Mouse (Mus musculus): Measurements from ENCODE around the gene Sh3bp5. TPM values are rescaled to one million over a fixed set of nuclear protein-coding genes. Genes with fewer than 3 reads are reported as not detected.

The Sh3bp5 gene
- total RNA-seq, 2 experiments from 2014 or later = 56.7 to 65.8 TPM

- peak in 1 of 2 experiments; percentile 35 for DNase-seq (ENCODE audit: low spot score in 2 of 2)
- intact Hi-C loops (cut with DNase I) = loop anchor here (5.0 kb wide), 2 partner anchors 37 to 68 kb away; no protein-coding TSS in a partner anchor
These were observed 611 bp downstream of the Sh3bp5 start for GRCm38 (mm10) chr14:31435018-31435915.

DNA sequence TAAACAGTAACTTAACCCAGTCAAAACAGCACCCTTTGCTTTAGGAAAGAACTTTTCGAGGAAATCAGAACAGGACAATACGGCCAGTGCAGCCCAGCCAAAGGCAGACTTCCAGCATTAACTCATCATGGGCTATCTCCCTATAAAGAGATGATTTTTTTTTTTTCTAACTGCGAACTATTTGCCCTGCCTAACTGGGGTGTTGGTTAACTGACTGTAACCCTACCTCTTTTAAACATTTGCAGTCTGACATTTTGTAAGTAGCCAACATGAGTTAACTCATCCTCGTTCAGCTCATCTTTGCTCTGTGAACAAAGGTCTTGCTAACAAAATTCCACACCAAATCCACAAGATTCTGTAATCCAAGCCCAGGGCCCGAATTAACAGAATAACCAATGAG, 1.5 kb downstream of the Sh3bp5 start:
- intact Hi-C loops (cut with DNase I) = no loop called here
- DNase-seq (ENCODE audit: low spot score in 2 of 2) = no peak

GRCm38 (mm10) chr14:31433851-31434360, 2.0 kb downstream of the Sh3bp5 start:
- no peak for DNase-seq (ENCODE audit: low spot score in 2 of 2)
- intact Hi-C loops (cut with DNase I) = no loop called here

- DNase-seq (ENCODE audit: low spot score in 2 of 2) = no peak
- intact Hi-C loops (cut with DNase I) = no loop called here
These were observed 2.8 kb downstream of the Sh3bp5 start for GRCm38 (mm10) chr14:31433126-31433525.

- intact Hi-C loops (cut with DNase I) = no loop called here
- DNase-seq (ENCODE audit: low spot score in 2 of 2) = no peak
These were observed 3.5 kb downstream of the Sh3bp5 start for GRCm38 (mm10) chr14:31432424-31432823.

DNA sequence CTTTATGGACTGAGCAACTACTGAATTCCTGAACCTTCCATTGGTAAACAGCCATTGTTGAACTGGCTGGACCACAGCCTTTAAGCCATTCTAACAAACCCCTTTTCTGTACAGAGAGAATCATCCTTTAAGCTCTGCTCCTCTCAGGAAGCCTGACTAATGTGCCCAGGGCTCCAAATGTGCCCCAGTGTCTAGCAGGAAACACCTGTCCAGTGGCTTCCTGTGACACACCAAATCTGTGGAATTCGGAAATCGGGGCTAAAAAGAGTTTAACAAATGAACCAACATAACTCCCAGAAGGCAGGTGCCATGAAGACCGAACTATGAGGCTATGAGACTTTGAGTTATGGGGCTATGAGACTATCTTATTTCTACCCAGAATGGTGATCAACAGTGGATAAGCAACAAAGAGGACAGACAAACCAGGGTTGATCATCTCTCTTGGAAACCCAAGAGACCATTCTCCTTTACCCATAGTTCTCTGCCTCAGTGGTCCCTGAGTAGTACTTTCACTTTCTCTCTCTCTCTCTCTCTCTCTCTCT, 4.0 kb downstream of the Sh3bp5 start:
- intact Hi-C loops (cut with DNase I) = no loop called here
- no peak for DNase-seq (ENCODE audit: low spot score in 2 of 2)

GRCm38 (mm10) chr14:31429004-31429395, 6.9 kb downstream of the Sh3bp5 start:
- DNase-seq (ENCODE audit: low spot score in 2 of 2) = no peak
- intact Hi-C loops (cut with DNase I) = no loop called here

- peak; percentile 76 to 86 for DNase-seq (ENCODE audit: low spot score in 2 of 2)
- intact Hi-C loops (cut with DNase I) = no loop called here
These were observed 7.5 kb downstream of the Sh3bp5 start for GRCm38 (mm10) chr14:31428211-31429003.

DNA sequence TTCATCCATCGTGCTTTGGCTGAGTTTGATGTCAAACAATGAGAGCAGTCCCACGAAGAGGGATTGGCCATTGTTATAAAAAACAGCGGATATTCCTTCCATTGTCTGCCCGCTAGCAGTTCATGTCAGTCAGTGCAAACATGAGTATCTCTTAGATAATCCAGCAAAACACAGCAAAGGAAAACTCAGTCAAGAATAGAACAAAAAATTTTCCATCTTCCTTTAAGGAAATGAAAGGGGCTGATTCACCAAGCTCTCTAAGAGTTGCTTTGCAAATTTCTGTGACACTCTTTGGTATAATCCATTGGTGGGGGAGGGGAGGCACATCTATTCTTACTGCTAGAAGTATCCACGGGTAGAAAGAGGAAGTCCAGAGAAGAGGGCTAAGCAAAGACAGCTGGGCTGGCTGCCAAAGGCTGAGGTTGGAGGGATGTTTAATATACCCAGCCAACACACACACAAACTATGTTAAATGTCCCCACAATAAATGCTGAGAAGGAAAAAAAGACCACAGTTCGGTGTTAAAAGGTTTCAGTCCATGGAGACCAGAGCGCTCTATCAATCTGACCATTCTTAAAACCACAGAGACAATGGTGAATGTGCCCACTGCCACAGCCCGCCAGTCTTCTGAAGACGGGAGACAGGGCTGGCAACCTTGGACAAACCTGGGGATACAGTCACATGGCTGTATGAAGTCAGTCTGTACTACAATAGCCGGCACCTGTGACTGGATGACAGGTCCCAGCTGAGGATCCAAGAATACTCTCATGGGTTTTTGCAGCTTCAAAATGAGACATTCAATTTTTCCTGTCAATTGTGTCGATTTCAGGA, 12.7 kb downstream of the Sh3bp5 start:
- intact Hi-C loops (cut with DNase I) = no loop called here
- DNase-seq (ENCODE audit: low spot score in 2 of 2) = peak; percentile 55 to 92

GRCm38 (mm10) chr14:31422395-31422794, 13.5 kb downstream of the Sh3bp5 start:
- no peak for DNase-seq (ENCODE audit: low spot score in 2 of 2)
- intact Hi-C loops (cut with DNase I) = no loop called here

- intact Hi-C loops (cut with DNase I) = no loop called here
- no peak for DNase-seq (ENCODE audit: low spot score in 2 of 2)
These were observed 14.2 kb downstream of the Sh3bp5 start for GRCm38 (mm10) chr14:31421509-31422295.

- no peak for DNase-seq (ENCODE audit: low spot score in 2 of 2)
- intact Hi-C loops (cut with DNase I) = no loop called here
These were observed 14.9 kb downstream of the Sh3bp5 start for GRCm38 (mm10) chr14:31420985-31421384.

DNA sequence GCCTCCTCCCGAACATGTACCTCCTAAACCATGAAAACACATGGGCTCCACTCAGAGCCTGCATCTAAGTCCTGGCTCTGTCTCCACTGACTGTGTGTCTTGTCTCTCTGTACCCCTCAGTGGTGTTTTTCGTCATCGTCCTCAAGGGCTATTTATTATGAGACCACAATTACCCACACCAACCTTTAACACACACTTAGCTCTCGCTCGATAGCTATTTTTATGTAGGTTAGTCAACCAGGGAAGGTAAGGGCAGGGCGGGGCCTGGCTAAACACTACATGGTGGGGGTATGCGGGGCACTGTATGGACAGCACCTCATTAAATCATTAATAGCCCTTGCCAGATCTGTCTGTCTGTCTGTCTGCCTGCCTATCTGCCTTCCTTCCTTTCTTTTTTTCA, 15.3 kb downstream of the Sh3bp5 start:
- no peak for DNase-seq (ENCODE audit: low spot score in 2 of 2)
- intact Hi-C loops (cut with DNase I) = no loop called here

DNA sequence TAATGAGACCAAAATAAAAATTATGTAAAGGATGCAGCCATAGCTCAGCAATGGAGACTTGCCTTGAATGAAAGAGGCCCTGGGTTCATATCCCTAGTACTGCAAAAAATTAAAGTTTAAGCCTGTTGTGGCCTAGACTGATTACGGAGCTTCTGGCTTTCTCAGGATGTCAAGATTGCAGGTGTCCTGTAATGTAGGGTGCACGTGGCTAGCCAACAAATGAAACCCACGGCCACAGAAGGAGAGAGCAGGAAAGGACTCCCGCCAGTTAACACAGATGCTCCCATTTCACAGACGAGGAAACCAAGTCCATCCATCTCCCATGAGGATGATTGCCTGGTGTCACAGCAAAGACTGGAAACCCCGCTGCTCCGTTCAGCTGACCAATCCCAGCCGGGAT, 15.7 kb downstream of the Sh3bp5 start:
- DNase-seq (ENCODE audit: low spot score in 2 of 2) = no peak
- intact Hi-C loops (cut with DNase I) = no loop called here

- intact Hi-C loops (cut with DNase I) = no loop called here
- no peak for DNase-seq (ENCODE audit: low spot score in 2 of 2)
These were observed 16.6 kb downstream of the Sh3bp5 start for GRCm38 (mm10) chr14:31419279-31419678.

DNA sequence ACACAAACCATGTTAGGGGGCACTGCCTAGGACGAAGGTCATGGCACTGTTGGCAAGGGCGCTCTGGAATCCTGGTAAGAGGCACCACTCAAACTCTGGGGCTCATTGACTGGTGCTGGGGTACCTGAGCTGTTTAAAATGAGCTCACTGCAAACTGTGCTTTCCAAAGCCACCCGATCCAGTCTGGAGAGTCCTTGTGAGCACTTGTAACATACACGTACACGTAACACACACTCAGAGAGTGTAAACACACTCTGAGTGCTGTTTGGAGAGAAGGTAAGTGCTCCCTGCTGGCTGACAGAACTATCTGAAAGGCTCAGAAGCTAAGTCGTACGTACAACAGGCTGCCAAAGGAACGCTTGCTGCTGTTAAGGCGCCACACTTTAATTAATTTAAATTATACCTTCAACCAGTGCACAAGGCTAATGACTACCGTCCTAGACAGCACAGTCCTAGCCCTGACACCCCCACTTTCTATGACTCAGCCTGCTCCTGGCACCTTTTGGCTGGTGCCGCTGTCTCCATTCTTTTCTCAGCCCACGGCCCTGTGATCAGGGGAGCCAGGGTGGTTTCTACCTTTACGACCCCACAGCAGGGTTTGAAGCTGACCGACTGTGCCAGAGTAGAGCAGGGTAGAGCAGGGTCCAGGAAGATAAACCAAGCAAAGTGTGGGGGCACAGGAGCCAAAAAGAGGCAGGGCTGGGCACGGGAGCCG, 18.9 kb downstream of the Sh3bp5 start:
- intact Hi-C loops (cut with DNase I) = no loop called here
- DNase-seq (ENCODE audit: low spot score in 2 of 2) = no peak

DNA sequence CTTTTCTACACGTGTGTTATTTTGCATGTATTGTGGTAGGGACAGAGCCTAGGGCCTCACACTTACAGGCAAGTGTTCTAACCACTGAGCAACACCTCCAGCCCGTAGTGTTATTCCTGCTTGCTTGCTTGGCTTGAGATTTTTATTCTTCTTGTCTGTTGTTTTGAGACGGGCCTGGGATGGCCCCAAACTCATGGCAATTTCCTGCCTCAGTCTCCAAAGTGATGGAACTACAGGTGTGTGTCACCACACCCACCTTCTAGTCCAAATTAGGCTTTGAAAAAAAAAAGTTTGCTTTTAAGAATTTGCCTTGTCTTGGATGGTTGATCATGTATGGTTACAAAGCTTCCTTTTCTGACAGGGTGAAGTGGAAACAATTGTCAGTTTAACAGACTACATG, 19.5 kb downstream of the Sh3bp5 start:
- intact Hi-C loops (cut with DNase I) = no loop called here
- no peak for DNase-seq (ENCODE audit: low spot score in 2 of 2)

DNA sequence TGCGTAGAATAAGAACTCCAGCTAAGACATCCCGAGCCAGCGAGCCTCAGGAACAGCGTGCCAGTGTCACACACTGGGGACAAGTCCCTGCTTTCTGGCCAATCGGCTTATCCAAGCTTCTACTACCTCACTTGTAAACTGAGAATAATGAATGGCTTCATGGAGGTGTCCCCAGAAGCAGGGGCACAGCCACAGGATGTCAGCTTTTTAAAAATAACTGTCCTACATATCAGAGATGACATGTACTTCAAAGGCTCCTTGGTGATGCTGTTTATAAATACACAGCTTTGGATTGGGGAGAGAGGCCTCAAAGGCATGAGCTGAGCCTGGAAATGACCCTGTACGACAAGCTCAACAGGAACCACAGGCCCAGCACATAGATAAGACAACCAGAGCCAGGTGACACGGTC, 20.9 kb downstream of the Sh3bp5 start:
- peak in 1 of 2 experiments; percentile 35 for DNase-seq (ENCODE audit: low spot score in 2 of 2)
- intact Hi-C loops (cut with DNase I) = no loop called here
